Comparison of ENCODE assay signal across 9 mouse cellular contexts in genomic region chr2:179442541-179443225, GRCm38 (mm10). TPM values are rescaled to one million over a fixed set of nuclear protein-coding genes. Genes with fewer than 3 reads are reported as not detected.
DNase-seq lines count a peak whose midpoint lies in the region; ATAC-seq and TF ChIP-seq lines count a peak whose summit lies in the region.
"Had no signal": no experiment of that assay in that cellular context is flagged by ENCODE, and none has a peak within 500 bp of the region (broad histone marks: within the 10 kb centered on the region; RNA-seq: fewer than 3 reads in every experiment).

No protein-coding gene starts in this region.

- H3K4me1 ChIP-seq in kidney, adult 2 months (ENCODE audit: control insufficient read depth, insufficient read depth, low read length) = peaks cover 7% of the 10 kb centered on the region
- H3K4me1 ChIP-seq in intestine, embryonic 15.5 days (replicated peaks) = peaks cover 16% of the 10 kb centered on the region
- no peaks in the 10 kb centered on the region for H3K4me1 ChIP-seq in liver, embryonic 13.5 days (replicated peaks)
- H3K4me1 ChIP-seq in neural tube, embryonic 12.5 days = peaks cover 22% of the 10 kb centered on the region

- peak overlapping the region; percentile 56 for H3K9ac ChIP-seq in intestine, embryonic 15.5 days
- H3K9ac ChIP-seq in liver, embryonic 13.5 days = no peak overlapping the region
- H3K9ac ChIP-seq in neural tube, embryonic 12.5 days = peak overlapping the region; percentile 83

- no peaks in the 10 kb centered on the region for H3K36me3 ChIP-seq in kidney, adult 2 months (ENCODE audit: control insufficient read depth, insufficient read depth, low read length)
- no peaks in the 10 kb centered on the region for H3K36me3 ChIP-seq in intestine, embryonic 15.5 days
- H3K36me3 ChIP-seq in liver, embryonic 13.5 days = no peaks in the 10 kb centered on the region
- H3K36me3 ChIP-seq in neural tube, embryonic 12.5 days = no peaks in the 10 kb centered on the region
- H3K36me3 ChIP-seq: G1E had no signal

- no peak overlapping the region for H3K27ac ChIP-seq in kidney, adult 2 months (ENCODE audit: insufficient read depth, low read depth, low read length)
- H3K27ac ChIP-seq in intestine, embryonic 15.5 days = 0 out of 2 replicates have a peak overlapping the region, but pooled peaks have one; percentile 3
- no peak overlapping the region for H3K27ac ChIP-seq in liver, embryonic 13.5 days
- H3K27ac ChIP-seq in neural tube, embryonic 12.5 days = peak overlapping the region; percentile 42; the same call in 1 of the 2 replicates

- no peaks in the 10 kb centered on the region for H3K27me3 ChIP-seq in kidney, adult 2 months (replicated peaks; ENCODE audit: control insufficient read depth, insufficient read depth, low read length)
- H3K27me3 ChIP-seq in intestine, embryonic 15.5 days (replicated peaks) = peaks cover 29% of the 10 kb centered on the region
- H3K27me3 ChIP-seq in liver, embryonic 13.5 days = peaks cover 55% of the 10 kb centered on the region
- peaks cover 25% of the 10 kb centered on the region for H3K27me3 ChIP-seq in neural tube, embryonic 12.5 days (replicated peaks)

- no peak for TF ChIP-seq CTCF in kidney, adult 2 months (conservative IDR thresholded peaks at IDR 0.05; ENCODE audit: insufficient read depth, insufficient read length, low read depth, low read length)

- no peaks in the 10 kb centered on the region for H3K9me3 ChIP-seq in intestine, embryonic 15.5 days
- H3K9me3 ChIP-seq in liver, embryonic 13.5 days (replicated peaks) = no peaks in the 10 kb centered on the region
- no peaks in the 10 kb centered on the region for H3K9me3 ChIP-seq in neural tube, embryonic 12.5 days

- peak; percentile 80 for ATAC-seq in intestine, embryonic 15.5 days
- peak; percentile 27; the same call in 1 of the 2 replicates for ATAC-seq in liver, embryonic 13.5 days (ENCODE audit: low read depth)
- ATAC-seq in neural tube, embryonic 12.5 days (ENCODE audit: low FRiP score, low read depth) = peak; percentile 80
- no peak for ATAC-seq in activated CD4-positive, CD25-positive, alpha-beta regulatory T cell, adult 4 months

- no peak for TF ChIP-seq POLR2A in kidney, adult 2 months (IDR thresholded peaks at IDR 0.05; ENCODE audit: low read depth, low read length)

- no peak for DNase-seq in kidney, adult 2 months
- DNase-seq in kidney, adult 18-20 months = no peak
- peak; percentile 74 to 77 for DNase-seq in cerebellum, postnatal 14 days
- peak; percentile 32 to 40 for DNase-seq in frontal cortex, postnatal 25 days (ENCODE audit: low spot score in 2 of 2)
- no peak for DNase-seq in liver, embryonic 13.5 days

- H3K4me2 ChIP-seq in intestine, embryonic 15.5 days (replicated peaks) = peak overlapping the region; percentile 100
- H3K4me2 ChIP-seq in liver, embryonic 13.5 days = peak overlapping the region; percentile 68
- H3K4me2 ChIP-seq in neural tube, embryonic 12.5 days (replicated peaks) = peak overlapping the region; percentile 66

- under 1% methylated on average over 94 of the region's 95 CpGs for WGBS in kidney, adult 2 months
- WGBS in intestine, embryonic 15.5 days = under 1% methylated on average over 94 of the region's 95 CpGs
- WGBS in liver, embryonic 13.5 days (ENCODE audit: insufficient replicate concordance) = under 1% methylated on average over 92 of the region's 95 CpGs
- WGBS in neural tube, embryonic 12.5 days = under 1% methylated on average over 89 of the region's 95 CpGs

- H3K4me3 ChIP-seq in kidney, adult 2 months (ENCODE audit: insufficient read depth, low read depth, low read length) = peak overlapping the region; percentile 60
- peak overlapping the region; percentile 71 for H3K4me3 ChIP-seq in intestine, embryonic 15.5 days (replicated peaks)
- H3K4me3 ChIP-seq in liver, embryonic 13.5 days (replicated peaks) = peak overlapping the region; percentile 50
- peak overlapping the region; percentile 71 for H3K4me3 ChIP-seq in neural tube, embryonic 12.5 days

RNA-seq across cellular contexts. Expression of gene Cdh4, which starts 0.5 kb away (rescaled TPM):
- 1.2 and 1.5 TPM in 2 replicates for polyA plus RNA-seq in kidney, adult 2 months (2012; rRNA removed)
- 2.6 and 2.9 TPM in 2 replicates for polyA plus RNA-seq in intestine, embryonic 15.5 days (2015; fragmentation: Nextera tagmentation; extraction: Ambion mirVana)
- polyA plus RNA-seq in liver, embryonic 13.5 days (2015; fragmentation: Nextera tagmentation; extraction: Ambion mirVana) = 0.16 and 0.28 TPM in 2 replicates
- polyA plus RNA-seq in neural tube, embryonic 12.5 days (2016; fragmentation: Nextera tagmentation; extraction: Ambion mirVana) = 19.1 and 22.6 TPM in 2 replicates
- polyA plus RNA-seq in activated CD4-positive, CD25-positive, alpha-beta regulatory T cell, adult 4 months (2017; shearing (Covaris generic)) = under 1 TPM; 0.14 to 0.20 TPM
- polyA plus RNA-seq: G1E had no signal

Comparison
In these comparisons a context has a peak if more than half of its experiments do, and no peak if none do; other contexts are left out.
1. DNase-seq: peak in cerebellum, postnatal 14 days (2 of 2) and frontal cortex, postnatal 25 days (2 of 2); none in kidney, adult 2 months (single experiment), kidney, adult 18-20 months (single experiment) and liver, embryonic 13.5 days (single experiment).
2. H3K27ac ChIP-seq: peak in intestine, embryonic 15.5 days (single experiment) and neural tube, embryonic 12.5 days (single experiment); none in kidney, adult 2 months (single experiment) and liver, embryonic 13.5 days (single experiment).
3. Peak in every context shown above with its lines, with median percentiles within 50 percentile points of each other: H3K4me3 ChIP-seq and H3K4me2 ChIP-seq.